Mouse (Mus musculus): ENCODE data around the gene Cdx2. TPM values are rescaled to one million over a fixed set of nuclear protein-coding genes. Genes with fewer than 3 reads are reported as not detected.

Gene Cdx2
- total RNA-seq, 2 experiments from 2014 or later: not detected

GRCm38 (mm10) chr5:147317991-147318390 is 10.9 kb upstream of the Cdx2 start:
- no peak for DNase-seq
- intact Hi-C loops (cut with DNase I): loop anchor here (2.0 kb wide), 1 partner anchor 403 kb away; no protein-coding TSS in a partner anchor

DNA sequence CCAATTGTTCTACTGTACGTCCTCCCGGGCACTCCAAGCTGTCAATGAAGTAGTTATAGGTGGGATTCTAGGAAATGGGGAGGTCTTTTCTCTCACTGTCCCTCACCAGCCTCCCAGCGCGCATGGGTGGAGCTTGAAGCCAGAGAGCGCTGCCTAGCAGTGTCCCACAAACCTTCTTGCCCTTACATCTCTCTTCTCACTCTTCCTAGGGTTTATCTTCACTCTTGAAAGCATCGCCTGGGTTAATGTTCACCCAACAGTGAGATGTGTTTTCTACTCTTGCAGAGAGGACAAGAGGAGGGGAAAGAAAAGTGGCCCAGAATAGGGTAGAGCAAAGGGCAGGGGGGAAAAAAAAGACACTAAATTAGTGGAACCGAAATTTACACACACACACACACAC is 10.3 kb upstream of the Cdx2 start:
- DNase-seq: no peak

GRCm38 (mm10) chr5:147315432-147316075 is 8.5 kb upstream of the Cdx2 start:
- intact Hi-C loops (cut with DNase I): no loop called here
- no peak for DNase-seq

More for the DNA sequence above, 10.3 kb upstream of the Cdx2 start:
- intact Hi-C loops (cut with DNase I): no loop called here

DNA sequence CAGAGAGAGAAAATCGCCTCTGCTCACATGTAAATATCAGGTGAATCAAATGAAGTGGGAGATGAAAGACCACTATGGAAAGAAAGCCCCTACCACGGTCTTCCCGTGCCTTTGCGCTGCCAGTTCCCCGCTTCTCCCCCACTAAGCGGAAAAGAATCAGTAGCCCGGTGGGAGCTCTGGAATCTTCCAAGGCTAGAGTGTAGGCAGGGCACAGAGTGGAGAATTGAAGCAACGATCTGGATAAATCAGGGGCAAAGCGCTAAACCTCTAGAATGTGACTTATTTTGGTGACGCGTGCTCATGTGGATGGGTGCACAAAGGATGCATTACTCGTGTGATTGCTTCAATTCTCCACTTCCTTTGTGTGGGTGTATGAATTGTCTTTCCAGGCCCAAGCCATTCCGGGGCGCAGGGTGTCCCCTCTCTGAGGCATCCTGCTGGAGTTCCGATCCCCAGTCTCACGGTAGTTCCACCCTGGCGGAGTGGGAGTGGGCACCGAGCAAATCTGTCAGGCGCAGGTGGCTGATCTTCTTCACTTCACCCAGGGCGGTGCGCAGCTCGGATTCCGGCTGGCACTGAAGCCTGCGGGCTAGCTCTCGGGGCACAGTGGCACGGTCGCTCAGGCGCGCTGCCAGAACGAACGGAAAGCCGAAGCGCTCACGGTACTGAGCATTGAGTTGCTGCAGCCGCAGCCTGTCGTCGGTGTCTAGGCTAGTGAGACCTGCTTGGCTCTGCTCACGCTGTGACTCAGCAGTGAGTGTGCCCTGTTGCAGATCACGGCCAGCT is 7.8 kb upstream of the Cdx2 start:
- peak; percentile 29 for DNase-seq
- intact Hi-C loops (cut with DNase I): no loop called here

- intact Hi-C loops (cut with DNase I): no loop called here
- no peak for DNase-seq
Observed at GRCm38 (mm10) chr5:147312830-147313685, 6.0 kb upstream of the Cdx2 start.

GRCm38 (mm10) chr5:147309786-147310185 is 2.7 kb upstream of the Cdx2 start:
- intact Hi-C loops (cut with DNase I): no loop called here

GRCm38 (mm10) chr5:147308451-147308850 is 1.4 kb upstream of the Cdx2 start:
- DNase-seq: no peak
- intact Hi-C loops (cut with DNase I): no loop called here

More at GRCm38 (mm10) chr5:147309786-147310185, 2.7 kb upstream of the Cdx2 start:
- DNase-seq: no peak

DNA sequence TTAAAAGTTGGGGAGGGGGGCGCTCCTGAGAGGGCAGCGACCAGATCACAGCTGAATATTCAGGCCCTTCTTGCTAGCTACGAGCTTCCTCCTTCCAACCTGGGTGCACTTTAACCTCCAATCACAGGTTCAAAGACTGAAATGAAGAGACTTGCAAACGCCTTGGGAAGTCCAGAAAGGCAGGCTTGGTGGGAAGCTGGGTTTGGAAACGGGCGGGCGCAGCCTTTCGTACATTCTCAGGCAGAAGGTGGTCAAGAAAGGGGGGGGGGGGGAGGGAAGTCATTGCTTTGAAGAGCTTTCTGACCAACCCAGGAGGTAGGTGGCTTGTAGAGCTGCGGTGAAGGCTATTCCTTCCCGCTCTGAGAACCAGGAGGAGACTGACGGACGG is 322 bp upstream of the Cdx2 start:
- intact Hi-C loops (cut with DNase I): no loop called here
- no peak for DNase-seq

DNA sequence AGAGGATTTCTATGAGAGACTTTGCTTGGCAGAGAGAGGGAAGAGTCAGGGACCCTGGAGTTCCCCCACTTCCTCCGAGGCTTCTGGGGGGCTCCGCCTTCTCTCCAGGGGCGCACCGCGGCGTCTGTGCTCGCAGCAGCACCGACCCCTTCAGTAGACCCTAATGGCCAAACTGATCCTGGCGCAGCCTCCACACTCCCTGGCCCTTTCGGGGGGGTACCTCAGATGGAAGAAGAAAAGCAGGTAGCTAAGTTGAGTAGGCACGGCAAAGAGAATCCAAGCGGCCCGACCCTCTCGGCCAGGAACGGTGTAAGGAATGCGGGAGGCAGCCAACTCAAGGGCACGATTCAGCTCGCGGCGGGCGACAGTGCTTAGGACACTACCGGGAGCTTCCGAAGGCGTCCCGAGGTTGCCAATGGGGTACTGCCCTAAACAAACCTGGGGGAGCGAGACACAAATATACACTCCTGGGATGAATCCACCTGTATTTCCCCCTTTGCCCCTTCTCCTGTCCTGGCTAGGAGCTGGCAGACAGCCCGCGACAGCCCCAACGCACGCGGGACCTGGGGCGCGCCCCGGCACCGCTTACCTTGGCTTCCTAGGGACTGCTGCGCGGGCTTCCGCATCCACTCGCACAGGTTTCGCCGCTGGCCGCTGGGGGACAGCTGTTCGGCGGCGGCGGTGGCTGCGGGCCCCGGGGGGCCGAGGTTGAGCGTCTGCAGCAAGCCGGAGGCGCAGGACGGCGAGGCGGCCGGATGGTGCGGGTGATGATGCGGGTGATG is 1.0 kb downstream of the Cdx2 start:
- intact Hi-C loops (cut with DNase I): no loop called here
- no peak for DNase-seq

DNA sequence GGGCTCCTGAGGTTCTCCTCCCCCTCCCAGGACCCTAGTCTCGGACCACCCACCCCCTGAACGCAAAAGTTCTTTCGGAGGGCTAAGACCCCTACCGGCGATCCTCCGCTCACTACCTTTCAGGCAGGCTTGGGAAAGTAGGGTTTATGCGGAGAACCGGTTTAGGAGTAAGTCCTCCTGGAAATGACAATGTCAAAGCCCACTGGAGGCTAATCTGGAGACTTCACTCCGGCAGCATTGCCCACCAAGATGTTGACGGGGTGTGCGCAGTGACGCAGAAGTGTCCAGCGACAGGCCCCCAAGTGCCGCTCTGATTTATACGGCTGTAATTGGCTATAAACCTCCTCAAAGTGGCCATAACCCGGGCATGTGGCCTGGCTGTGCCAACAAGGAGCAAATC is 1.9 kb downstream of the Cdx2 start:
- intact Hi-C loops (cut with DNase I): no loop called here
- no peak for DNase-seq

- intact Hi-C loops (cut with DNase I): no loop called here
- no peak for DNase-seq
Observed at GRCm38 (mm10) chr5:147304276-147305155, 2.6 kb downstream of the Cdx2 start.

DNA sequence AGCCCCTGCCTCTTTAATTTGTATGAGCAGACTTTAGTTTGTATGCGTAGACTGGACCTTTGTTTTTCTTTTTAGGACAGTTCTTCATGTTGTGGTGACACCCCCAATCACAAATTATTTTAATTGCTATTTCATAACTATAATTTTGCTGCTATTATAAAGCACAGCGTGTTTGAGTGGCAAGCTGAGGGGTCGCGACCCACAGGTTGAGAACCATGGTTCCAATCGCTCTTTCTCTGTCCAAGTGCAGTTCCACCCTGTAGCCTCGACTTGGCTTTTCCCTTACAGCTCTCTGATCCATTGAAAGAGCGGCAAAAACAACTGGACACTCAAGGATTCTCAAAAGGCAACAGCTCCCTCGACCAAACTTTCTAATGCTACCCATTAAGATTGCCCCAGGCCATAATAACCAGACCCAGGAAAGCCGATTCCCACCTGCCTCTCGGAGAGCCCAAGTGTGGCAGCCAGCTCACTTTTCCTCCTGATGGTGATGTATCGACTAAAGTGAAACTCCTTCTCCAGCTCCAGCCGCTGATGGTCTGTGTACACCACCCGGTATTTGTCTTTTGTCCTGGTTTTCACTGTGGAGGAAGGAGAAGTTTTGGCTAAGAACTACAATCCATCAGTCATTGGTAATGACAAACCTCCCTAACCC is 4.2 kb downstream of the Cdx2 start:
- intact Hi-C loops (cut with DNase I): no loop called here
- no peak for DNase-seq

DNA sequence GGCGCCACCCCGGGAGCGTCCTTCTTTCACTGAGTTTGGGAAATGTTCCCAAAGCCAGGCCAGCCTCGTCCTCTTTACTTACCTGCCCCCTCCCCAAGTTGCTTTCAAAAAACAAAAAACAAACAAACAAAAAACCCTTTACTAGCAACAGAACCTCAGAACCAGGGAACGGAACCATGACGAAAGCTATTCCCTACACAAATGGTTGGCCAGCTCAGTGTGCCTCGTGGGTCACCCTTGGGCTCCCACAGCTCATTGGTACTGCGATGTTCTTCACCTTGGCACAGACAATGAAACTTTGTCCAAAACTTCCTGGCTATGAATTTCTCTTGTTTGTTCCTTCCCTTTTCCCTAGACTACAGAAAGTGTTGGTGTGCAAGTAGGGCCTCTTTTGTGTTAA is 4.9 kb downstream of the Cdx2 start:
- DNase-seq: no peak
- intact Hi-C loops (cut with DNase I): no loop called here

GRCm38 (mm10) chr5:147301781-147302070 is 5.3 kb downstream of the Cdx2 start:
- DNase-seq: no peak
- intact Hi-C loops (cut with DNase I): no loop called here

GRCm38 (mm10) chr5:147300917-147301780 is 5.9 kb downstream of the Cdx2 start:
- intact Hi-C loops (cut with DNase I): no loop called here
- no peak for DNase-seq

GRCm38 (mm10) chr5:147300001-147300363 is 7.1 kb downstream of the Cdx2 start:
- no peak for DNase-seq
- intact Hi-C loops (cut with DNase I): no loop called here

GRCm38 (mm10) chr5:147299255-147300000 is 7.6 kb downstream of the Cdx2 start:
- peak; percentile 42 for DNase-seq
- intact Hi-C loops (cut with DNase I): no loop called here

DNA sequence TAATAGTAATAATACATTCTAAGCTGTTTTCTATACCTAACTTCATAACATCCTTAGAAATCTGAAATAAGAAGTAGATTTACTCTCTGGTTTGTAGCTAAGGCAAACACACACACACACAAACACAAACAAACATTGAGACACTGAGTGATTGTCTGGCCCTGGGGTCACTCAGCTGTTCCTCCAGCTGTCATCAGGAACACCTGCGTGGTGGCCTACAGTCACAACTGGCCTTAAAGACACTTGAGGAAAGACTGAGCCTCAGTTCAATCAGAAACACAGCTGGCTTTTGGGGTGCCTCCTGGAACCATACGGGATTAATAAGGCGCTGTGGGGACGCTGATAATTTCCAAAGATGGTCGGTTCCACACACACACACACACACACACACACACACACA is 9.8 kb downstream of the Cdx2 start:
- intact Hi-C loops (cut with DNase I): no loop called here
- no peak for DNase-seq

Measured in left cerebral cortex, postnatal 4 days (tissue).